Mouse (Mus musculus): Measurements from ENCODE around the gene Prdx2. TPM values are rescaled to one million over a fixed set of nuclear protein-coding genes. Genes with fewer than 3 reads are reported as not detected.

Prdx2 gene
- polyA plus RNA-seq, 1 experiment from 2014 or later: 1,124 TPM

DNA sequence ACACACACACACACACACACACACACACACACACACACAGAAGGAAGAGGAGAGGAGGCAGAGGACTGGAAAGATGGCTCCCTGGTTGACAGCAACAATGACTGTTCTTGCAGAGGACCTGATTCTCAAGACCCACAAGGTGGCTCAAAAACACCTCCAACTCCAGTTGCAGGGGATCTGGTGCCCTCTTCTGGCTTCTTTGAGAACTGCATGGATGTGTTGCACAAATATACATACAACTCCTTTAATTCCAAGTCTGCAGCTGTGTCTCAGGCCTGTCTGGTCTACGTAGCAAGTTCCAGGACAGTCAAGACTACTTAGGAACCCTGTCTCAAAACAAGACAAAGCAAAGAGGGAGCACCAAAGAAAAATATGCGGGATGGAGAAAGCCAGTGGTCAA is 12.6 kb upstream of the Prdx2 start:
- no peak for ATAC-seq (ENCODE audit: low FRiP score, low read depth)
- Histone ChIP-seq H3K9me3 (no peaks in the 10 kb centered on the region), H3K36me3 (0 out of 2 replicates have a peak, but pooled peaks cover 3% of the 10 kb centered on the region), H3K27ac (replicated peaks) (no peak overlapping the region), H3K9ac (no peak overlapping the region), H3K4me1 (replicated peaks) (no peaks in the 10 kb centered on the region), H3K27me3 (0 out of 2 replicates have a peak, but pooled peaks cover 4% of the 10 kb centered on the region), H3K4me3 (no peak overlapping the region), H3K4me2 (no peak overlapping the region)
- 40% methylated on average over 2 of the region's 2 CpGs for WGBS

DNA sequence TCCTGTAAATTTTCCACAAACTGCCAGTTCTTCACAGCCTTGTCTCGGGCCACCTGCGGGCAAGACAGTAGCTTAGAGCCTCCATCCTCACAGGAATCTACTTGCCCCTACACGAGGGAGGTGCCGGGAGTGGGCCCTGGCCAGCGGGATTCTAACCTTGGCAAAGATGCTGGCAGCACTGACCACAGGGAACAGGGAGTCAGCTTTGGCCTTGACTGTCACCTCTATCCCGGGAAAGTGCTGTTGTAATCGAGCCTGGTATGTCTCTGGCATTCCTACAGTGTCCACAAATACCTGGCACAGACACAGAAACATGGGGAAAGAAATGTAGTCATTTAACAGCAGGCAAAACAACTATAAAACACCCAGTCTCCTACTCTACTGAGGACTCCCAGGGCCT is 9.6 kb upstream of the Prdx2 start:
- Histone ChIP-seq H3K4me2 (no peak overlapping the region), H3K4me1 (replicated peaks) (peaks cover 1% of the 10 kb centered on the region), H3K27ac (replicated peaks) (no peak overlapping the region), H3K9me3 (no peaks in the 10 kb centered on the region), H3K27me3 (no peaks in the 10 kb centered on the region), H3K9ac (no peak overlapping the region), H3K4me3 (no peak overlapping the region), H3K36me3 (0 out of 2 replicates have a peak, but pooled peaks cover 3% of the 10 kb centered on the region)
- no peak for ATAC-seq (ENCODE audit: low FRiP score, low read depth)
- 93% methylated on average over 7 of the region's 7 CpGs for WGBS

DNA sequence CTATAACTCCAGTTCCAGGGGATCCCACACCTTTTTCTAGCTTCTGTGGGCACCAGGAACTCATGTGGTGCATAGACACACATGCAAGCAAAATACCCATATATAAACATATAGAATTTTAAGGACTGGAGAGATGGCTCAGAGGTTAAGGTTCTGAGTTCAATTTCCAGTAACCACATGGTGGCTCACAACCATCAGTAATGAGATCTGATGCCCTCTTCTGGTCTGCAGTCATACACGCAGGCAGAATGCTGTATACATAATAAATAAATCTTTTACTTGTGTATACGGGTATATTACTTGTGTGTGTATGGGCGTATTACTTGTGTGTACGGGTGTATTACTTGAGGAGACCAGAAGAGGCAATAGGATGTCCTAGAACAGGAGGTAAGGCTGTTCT is 5.4 kb upstream of the Prdx2 start:
- H3K9me3 ChIP-seq: no peaks in the 10 kb centered on the region
- peaks cover 33% of the 10 kb centered on the region for H3K4me1 ChIP-seq (replicated peaks)
- WGBS: 89% methylated on average over 4 of the region's 4 CpGs
- H3K4me3 ChIP-seq: no peak overlapping the region
- H3K9ac ChIP-seq: no peak overlapping the region
- H3K36me3 ChIP-seq: 0 out of 2 replicates have a peak, but pooled peaks cover 3% of the 10 kb centered on the region
- H3K27me3 ChIP-seq: no peaks in the 10 kb centered on the region
- H3K27ac ChIP-seq (replicated peaks): no peak overlapping the region
- H3K4me2 ChIP-seq: no peak overlapping the region
- ATAC-seq (ENCODE audit: low FRiP score, low read depth): no peak

DNA sequence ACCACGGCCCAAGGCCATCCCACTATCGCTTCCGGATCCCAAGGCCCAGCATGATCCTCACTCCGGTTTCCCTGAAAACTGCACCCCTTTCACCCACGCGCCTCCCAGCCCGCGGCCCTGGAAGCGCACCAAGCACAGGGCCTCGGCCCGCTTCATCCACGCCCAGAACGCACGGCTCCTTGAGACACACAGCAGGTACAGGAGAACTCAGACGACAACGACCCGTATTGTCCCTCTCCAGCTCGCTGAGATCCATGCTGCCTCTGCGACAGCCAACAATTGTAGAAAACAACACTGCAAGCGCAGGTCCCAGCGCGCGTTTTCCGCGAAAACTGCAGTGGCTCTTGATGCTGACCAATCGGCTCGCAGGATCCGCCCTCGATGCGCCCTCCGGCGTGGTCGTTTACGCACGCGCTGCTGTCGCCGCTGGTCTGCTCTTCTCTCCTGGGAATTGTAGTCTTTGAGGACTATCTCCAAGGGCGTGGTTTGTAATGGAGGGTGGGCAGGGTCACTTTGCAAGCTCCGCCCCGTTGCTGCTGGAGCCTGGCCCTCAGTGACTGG is 3.6 kb upstream of the Prdx2 start:
- Histone ChIP-seq H3K27ac (replicated peaks) (peak overlapping the region; percentile 78), H3K4me3 (peak overlapping the region; percentile 71), H3K27me3 (no peaks in the 10 kb centered on the region), H3K4me2 (peak overlapping the region; percentile 92), H3K9me3 (no peaks in the 10 kb centered on the region), H3K9ac (peak overlapping the region; percentile 59), H3K4me1 (replicated peaks) (peaks cover 38% of the 10 kb centered on the region), H3K36me3 (no peaks in the 10 kb centered on the region)
- under 1% methylated on average over 41 of the region's 41 CpGs for WGBS
- ATAC-seq (ENCODE audit: low FRiP score, low read depth): peak; percentile 82

DNA sequence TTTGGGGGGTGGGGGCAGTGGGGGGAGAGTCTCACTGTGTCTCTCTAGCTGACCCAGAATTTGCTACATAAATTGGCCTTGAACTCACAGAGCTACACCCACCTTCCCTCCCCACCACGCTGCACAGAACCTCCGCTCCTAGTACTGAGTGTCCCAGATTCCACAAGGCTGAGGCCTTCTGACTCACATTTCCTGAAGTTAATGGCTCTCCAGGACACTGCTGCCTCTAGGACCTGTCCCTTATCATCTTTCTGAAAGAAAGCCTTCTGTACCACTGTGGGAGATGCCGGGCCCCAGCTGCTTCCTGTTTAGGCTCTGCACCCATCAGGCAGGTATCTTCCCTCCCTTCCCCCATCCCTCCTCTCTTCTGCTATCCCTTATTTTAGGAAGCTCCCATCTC is 2.8 kb upstream of the Prdx2 start:
- peak overlapping the region; percentile 71 for H3K4me3 ChIP-seq
- H3K4me1 ChIP-seq (replicated peaks): peaks cover 45% of the 10 kb centered on the region
- 60% methylated on average over 3 of the region's 3 CpGs for WGBS
- peak overlapping the region; percentile 92 for H3K4me2 ChIP-seq
- H3K9me3 ChIP-seq: no peaks in the 10 kb centered on the region
- no peaks in the 10 kb centered on the region for H3K27me3 ChIP-seq
- H3K36me3 ChIP-seq: peaks cover 5% of the 10 kb centered on the region; the same call in 1 of the 2 replicates
- no peak for ATAC-seq (ENCODE audit: low FRiP score, low read depth)
- peak overlapping the region; percentile 59; the same call in 1 of the 2 replicates for H3K9ac ChIP-seq
- peak overlapping the region; percentile 78; the same call in 1 of the 2 replicates for H3K27ac ChIP-seq (replicated peaks)

DNA sequence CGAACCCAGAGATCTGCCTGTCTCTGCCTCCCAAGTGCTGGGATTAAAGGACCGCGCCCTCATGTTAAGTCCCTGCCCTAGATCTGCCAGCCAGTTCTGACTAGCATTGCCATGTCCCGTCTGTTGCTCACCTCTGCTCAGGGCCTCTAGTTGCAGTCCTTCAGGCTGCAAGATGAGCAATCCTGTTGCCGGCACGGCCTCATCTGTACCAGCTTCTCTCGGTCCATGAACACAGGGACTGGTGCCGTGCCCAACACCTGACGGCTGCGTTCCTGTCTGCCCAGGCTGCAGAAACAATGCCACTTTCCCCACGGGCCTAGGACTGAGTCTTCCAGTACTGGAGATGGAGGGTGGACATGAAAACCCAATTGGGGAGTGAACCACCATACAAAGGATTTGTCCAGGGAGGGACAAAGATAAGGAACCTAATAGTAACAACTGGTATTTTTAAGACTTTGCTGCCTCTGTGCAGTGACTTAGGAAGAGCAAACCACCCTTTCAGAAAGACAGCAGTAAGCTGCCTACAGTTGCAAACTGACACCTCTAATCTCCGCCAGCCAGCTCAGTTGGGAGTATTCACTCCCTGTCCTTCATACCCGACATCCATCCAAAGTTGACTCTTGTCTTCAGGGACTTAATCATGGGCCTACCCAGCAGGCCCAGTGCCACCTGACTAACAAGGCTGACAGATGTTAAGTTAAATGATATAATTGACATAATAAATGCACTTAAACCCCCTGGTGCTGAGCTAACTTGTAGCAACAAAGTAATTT is 1.7 kb upstream of the Prdx2 start:
- 90% methylated on average over 13 of the region's 13 CpGs for WGBS
- Histone ChIP-seq H3K4me2 (no peak overlapping the region), H3K9ac (no peak overlapping the region), H3K27me3 (no peaks in the 10 kb centered on the region), H3K4me1 (replicated peaks) (peaks cover 45% of the 10 kb centered on the region), H3K4me3 (no peak overlapping the region), H3K9me3 (no peaks in the 10 kb centered on the region), H3K36me3 (peaks cover 16% of the 10 kb centered on the region), H3K27ac (replicated peaks) (no peak overlapping the region; the same call in 1 of the 2 replicates)
- ATAC-seq (ENCODE audit: low FRiP score, low read depth): no peak

- Histone ChIP-seq H3K9me3 (no peaks in the 10 kb centered on the region), H3K36me3 (peaks cover 21% of the 10 kb centered on the region), H3K4me1 (replicated peaks) (peaks cover 45% of the 10 kb centered on the region), H3K27ac (replicated peaks) (peak overlapping the region; percentile 90), H3K4me2 (peak overlapping the region; percentile 72), H3K27me3 (no peaks in the 10 kb centered on the region), H3K4me3 (peak overlapping the region; percentile 69), H3K9ac (peak overlapping the region; percentile 82)
- 22% methylated on average over 2 of the region's 2 CpGs for WGBS
- no peak for ATAC-seq (ENCODE audit: low FRiP score, low read depth)
Measured at GRCm38 (mm10) chr8:84968650-84969049, 737 bp upstream of the Prdx2 start.

GRCm38 (mm10) chr8:84970135-84970790 is 876 bp downstream of the Prdx2 start:
- WGBS: 6% methylated on average over 21 of the region's 21 CpGs
- H3K9me3 ChIP-seq: no peaks in the 10 kb centered on the region
- peaks cover 33% of the 10 kb centered on the region for H3K36me3 ChIP-seq
- peak overlapping the region; percentile 72 for H3K4me2 ChIP-seq
- peaks cover 49% of the 10 kb centered on the region for H3K4me1 ChIP-seq (replicated peaks)
- peak overlapping the region; percentile 69 for H3K4me3 ChIP-seq
- ATAC-seq (ENCODE audit: low FRiP score, low read depth): no peak
- peak overlapping the region; percentile 82 for H3K9ac ChIP-seq
- H3K27me3 ChIP-seq: no peaks in the 10 kb centered on the region
- peak overlapping the region; percentile 90 for H3K27ac ChIP-seq (replicated peaks)

- Histone ChIP-seq H3K4me2 (peak overlapping the region; percentile 72), H3K4me1 (replicated peaks) (peaks cover 52% of the 10 kb centered on the region), H3K27ac (replicated peaks) (no peak overlapping the region), H3K27me3 (no peaks in the 10 kb centered on the region), H3K9me3 (no peaks in the 10 kb centered on the region), H3K4me3 (peak overlapping the region; percentile 69), H3K9ac (peak overlapping the region; percentile 82), H3K36me3 (peaks cover 34% of the 10 kb centered on the region)
- ATAC-seq (ENCODE audit: low FRiP score, low read depth): no peak
- 66% methylated on average over 5 of the region's 5 CpGs for WGBS
Measured at GRCm38 (mm10) chr8:84970913-84971312, 1.5 kb downstream of the Prdx2 start.

DNA sequence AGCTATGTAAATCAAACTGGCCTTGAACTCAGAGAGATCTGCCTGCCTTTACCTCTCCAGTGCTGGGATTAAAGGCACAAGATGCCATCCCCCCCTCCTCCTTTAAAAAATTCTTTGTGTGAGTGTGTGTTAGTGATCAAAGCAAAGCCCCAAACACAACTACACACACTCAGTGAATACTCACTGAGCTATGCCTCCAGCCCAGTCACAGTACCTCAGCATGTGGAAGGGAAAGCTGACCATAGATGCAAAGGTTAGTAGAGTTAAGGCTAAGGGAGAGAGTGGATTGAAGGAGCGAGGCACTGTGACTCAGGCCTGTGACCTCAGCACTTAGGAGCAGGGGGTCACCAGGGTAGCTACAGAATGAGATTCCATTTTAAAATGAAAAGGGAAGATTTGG is 3.7 kb downstream of the Prdx2 start:
- no peak overlapping the region for H3K4me2 ChIP-seq
- no peaks in the 10 kb centered on the region for H3K9me3 ChIP-seq
- ATAC-seq (ENCODE audit: low FRiP score, low read depth): no peak
- no peak overlapping the region for H3K4me3 ChIP-seq
- H3K9ac ChIP-seq: no peak overlapping the region
- H3K27ac ChIP-seq (replicated peaks): no peak overlapping the region
- H3K36me3 ChIP-seq: peaks cover 34% of the 10 kb centered on the region
- no peaks in the 10 kb centered on the region for H3K27me3 ChIP-seq
- peaks cover 59% of the 10 kb centered on the region for H3K4me1 ChIP-seq (replicated peaks)
- WGBS: 86% methylated on average over 1 of the region's 1 CpGs

GRCm38 (mm10) chr8:84973803-84974542 is 4.6 kb downstream of the Prdx2 start:
- no peak overlapping the region for H3K9ac ChIP-seq
- no peak overlapping the region for H3K27ac ChIP-seq (replicated peaks)
- WGBS: 60% methylated on average over 4 of the region's 4 CpGs

More at GRCm38 (mm10) chr8:84973803-84974542, 4.6 kb downstream of the Prdx2 start:
- Histone ChIP-seq H3K4me1 (replicated peaks) (peaks cover 59% of the 10 kb centered on the region), H3K27me3 (no peaks in the 10 kb centered on the region), H3K36me3 (peaks cover 34% of the 10 kb centered on the region), H3K4me2 (no peak overlapping the region), H3K4me3 (no peak overlapping the region), H3K9me3 (no peaks in the 10 kb centered on the region)
- no peak for ATAC-seq (ENCODE audit: low FRiP score, low read depth)
